Mouse (Mus musculus) embryonic facial prominence, embryonic 15.5 days (tissue): ENCODE measurements around the gene Plxna4. TPM values are rescaled to one million over a fixed set of nuclear protein-coding genes. Genes with fewer than 3 reads are reported as not detected.

Source experiments
- ATAC-seq: fragments of 200-750 bp; cut with Nextera tagmentation; 2 replicates; pipeline ENCODE4 v1.8.0; 2017; ENCODE audit warnings: low read depth, moderate TSS enrichment; ENCODE audit not compliant: insufficient number of reproducible peaks, low FRiP score, low TSS enrichment
- H3K27ac ChIP-seq: fragments of 300-500 bp; sonication (generic); replicated peaks from 2 replicates; pipeline ENCODE4 v1.5.1; 2015; ENCODE audit warnings: mild to moderate bottlenecking, inconsistent platforms
- H3K27me3 ChIP-seq: fragments of 300-500 bp; sonication (generic); 2 replicates; pipeline ENCODE4 v1.6.1; 2015; ENCODE audit warnings: inconsistent platforms
- H3K36me3 ChIP-seq: fragments of 300-500 bp; sonication (generic); 2 replicates; pipeline ENCODE4 v1.6.1; 2015; ENCODE audit warnings: mild to moderate bottlenecking, inconsistent platforms
- H3K4me1 ChIP-seq: fragments of 300-500 bp; sonication (generic); 2 replicates; pipeline ENCODE4 v1.6.1; 2015; ENCODE audit warnings: inconsistent platforms
- H3K4me2 ChIP-seq: fragments of 300-500 bp; sonication (generic); replicated peaks from 2 replicates; pipeline ENCODE4 v1.6.1; 2015; ENCODE audit warnings: mild to moderate bottlenecking, inconsistent platforms
- H3K4me3 ChIP-seq: fragments of 300-500 bp; sonication (generic); replicated peaks from 2 replicates; pipeline ENCODE4 v1.5.1; 2015; ENCODE audit warnings: mild to moderate bottlenecking, inconsistent platforms
- H3K9ac ChIP-seq: fragments of 300-500 bp; sonication (generic); 2 replicates; pipeline ENCODE4 v1.6.1; 2015; ENCODE audit warnings: inconsistent platforms
- H3K9me3 ChIP-seq: fragments of 300-500 bp; sonication (generic); replicated peaks from 2 replicates; pipeline ENCODE4 v1.6.1; 2016; ENCODE audit warnings: inconsistent platforms
- WGBS: fragments of 180-500 bp; shearing (Covaris S2); methylation state at CpG from one replicate; pipeline ENCODE4 v1.1.7; 2015; 5-methylcytosine and 5-hydroxymethylcytosine counted together
- polyA plus RNA-seq: library from polyadenylated mRNA; unstranded; fragments of >200 nt; fragmentation: Nextera tagmentation; extraction: Ambion mirVana; gene quantifications from 2 replicates; pipeline ENCODE4 v1.2.1, GENCODE M21; 2015

The Plxna4 gene
- polyA plus RNA-seq, 1 experiment from 2014 or later = 2.6 TPM

DNA sequence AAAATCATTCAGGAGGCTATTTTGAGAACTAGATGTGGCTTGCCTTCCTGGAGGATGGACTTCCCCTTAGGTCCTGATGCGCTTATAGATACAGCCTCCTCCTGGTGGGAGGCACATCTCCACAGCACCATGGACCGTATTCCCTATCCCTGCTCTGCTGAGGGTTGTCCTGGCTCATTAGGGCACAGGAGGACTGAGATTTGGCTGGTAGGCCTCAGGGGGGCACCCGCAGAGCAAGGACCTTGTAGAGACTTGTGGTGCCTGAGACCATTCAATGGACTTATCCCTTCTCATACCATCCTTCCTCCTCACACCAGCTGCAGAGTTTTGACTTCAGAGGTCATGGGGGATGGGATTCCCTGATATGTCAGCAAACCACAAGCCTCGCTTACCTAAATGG is 47.8 kb downstream of the Plxna4 start:
- Histone ChIP-seq H3K9me3 (no peaks in the 10 kb centered on the region), H3K4me2 (no peak overlapping the region), H3K4me3 (no peak overlapping the region), H3K27ac (no peak overlapping the region), H3K4me1 (no peaks in the 10 kb centered on the region), H3K9ac (no peak overlapping the region), H3K36me3 (no peaks in the 10 kb centered on the region), H3K27me3 (no peaks in the 10 kb centered on the region)
- ATAC-seq = no peak
- 89% methylated on average over 4 of the region's 4 CpGs for WGBS

DNA sequence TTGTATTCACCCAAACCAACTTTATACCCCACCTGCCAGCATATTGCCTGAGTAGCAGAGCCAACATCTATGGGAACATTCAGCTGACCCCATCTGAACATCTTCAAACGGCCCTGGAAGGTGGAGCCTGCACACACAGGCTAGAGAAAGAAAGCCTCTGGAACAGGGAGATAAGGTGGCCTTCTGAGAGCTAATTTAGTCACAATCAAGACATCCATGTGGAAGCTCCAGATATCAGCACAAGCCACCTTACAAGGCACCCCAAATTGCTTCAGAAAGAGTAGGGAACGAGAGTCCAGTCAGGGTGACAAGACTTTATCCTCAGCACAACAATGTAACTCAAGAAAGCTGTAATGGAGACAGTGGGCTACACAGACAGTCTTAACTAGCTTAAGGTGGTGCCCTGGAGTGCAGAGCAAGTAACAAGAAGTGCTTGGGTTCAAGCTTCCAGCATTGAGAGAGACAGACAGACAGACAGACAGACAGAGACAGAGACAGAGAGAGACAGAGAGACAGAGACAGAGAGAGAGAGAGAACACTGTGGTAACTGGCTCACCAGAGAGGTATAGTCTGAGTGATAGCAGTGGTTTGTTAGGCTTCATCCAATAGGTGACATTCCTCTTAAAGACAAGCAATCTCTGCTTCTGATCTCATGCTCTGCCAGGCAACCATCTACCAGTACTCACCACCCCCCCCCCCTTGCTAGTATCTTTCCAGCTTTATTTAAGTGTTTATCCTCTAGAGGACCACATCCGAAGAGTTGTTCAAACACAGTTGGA is 53.8 kb downstream of the Plxna4 start:
- H3K4me2 ChIP-seq = no peak overlapping the region
- H3K4me3 ChIP-seq = no peak overlapping the region
- H3K36me3 ChIP-seq = no peaks in the 10 kb centered on the region
- no peak for ATAC-seq
- H3K9ac ChIP-seq = no peak overlapping the region
- H3K9me3 ChIP-seq = no peaks in the 10 kb centered on the region
- H3K27ac ChIP-seq = no peak overlapping the region
- 78% methylated on average over 3 of the region's 3 CpGs for WGBS
- H3K4me1 ChIP-seq = no peaks in the 10 kb centered on the region
- H3K27me3 ChIP-seq = no peaks in the 10 kb centered on the region

DNA sequence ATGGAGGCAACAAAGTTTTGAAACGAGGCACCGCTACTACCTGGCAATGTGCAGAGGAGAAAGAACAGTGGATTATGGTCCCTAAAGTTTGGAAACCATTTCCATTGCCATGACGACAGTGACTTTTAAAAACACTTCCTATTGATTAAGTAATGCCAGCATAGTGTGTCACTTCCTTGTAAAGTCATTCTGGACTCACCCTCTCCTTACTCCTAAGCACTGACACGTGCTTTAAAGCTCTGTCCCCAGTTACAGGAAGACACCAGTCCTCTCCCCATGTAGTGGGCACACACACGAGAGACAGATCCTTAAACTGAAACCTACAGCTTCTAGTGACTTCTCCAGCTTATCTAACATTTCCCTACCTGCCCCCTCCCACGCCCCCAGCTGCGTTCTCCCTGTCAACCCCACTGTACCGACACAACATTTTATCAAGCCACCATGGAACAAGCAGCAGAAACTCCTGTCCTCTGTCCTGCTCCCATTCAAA is 59.9 kb downstream of the Plxna4 start:
- Histone ChIP-seq H3K9me3 (no peaks in the 10 kb centered on the region), H3K36me3 (no peaks in the 10 kb centered on the region), H3K9ac (no peak overlapping the region), H3K27ac (no peak overlapping the region), H3K4me3 (no peak overlapping the region), H3K4me2 (no peak overlapping the region), H3K4me1 (peaks cover 4% of the 10 kb centered on the region), H3K27me3 (no peaks in the 10 kb centered on the region)
- 64% methylated on average over 8 of the region's 8 CpGs for WGBS
- ATAC-seq = no peak

DNA sequence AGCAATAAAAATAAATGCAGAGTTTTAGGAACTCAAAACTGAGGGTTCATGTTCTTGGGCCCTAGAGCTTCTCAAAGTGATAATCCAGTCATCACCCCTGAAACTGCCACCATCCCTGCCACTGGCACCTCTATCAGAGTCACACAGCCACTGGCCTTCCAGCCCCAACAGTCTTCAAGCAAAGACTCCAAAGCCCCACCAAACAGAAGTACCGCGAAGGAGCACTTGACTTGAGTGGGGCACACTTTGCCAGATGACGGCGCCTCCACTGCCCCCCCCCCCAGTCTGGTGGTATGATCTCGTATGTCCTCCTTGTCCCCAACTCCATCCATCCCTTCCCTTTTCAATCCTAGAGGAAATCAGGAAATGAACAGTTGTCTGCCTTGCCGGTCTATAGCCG is 60.5 kb downstream of the Plxna4 start:
- H3K27ac ChIP-seq = no peak overlapping the region
- 55% methylated on average over 7 of the region's 7 CpGs for WGBS
- no peak for ATAC-seq

GRCm38 (mm10) chr6:32526762-32527161 is 61.2 kb downstream of the Plxna4 start:
- no peak overlapping the region for H3K27ac ChIP-seq
- H3K9me3 ChIP-seq = no peaks in the 10 kb centered on the region
- WGBS = 41% methylated on average over 5 of the region's 5 CpGs
- H3K4me3 ChIP-seq = no peak overlapping the region
- H3K36me3 ChIP-seq = no peaks in the 10 kb centered on the region
- ATAC-seq = no peak
- no peaks in the 10 kb centered on the region for H3K27me3 ChIP-seq
- H3K4me2 ChIP-seq = no peak overlapping the region
- peaks cover 4% of the 10 kb centered on the region for H3K4me1 ChIP-seq
- H3K9ac ChIP-seq = no peak overlapping the region

More for the DNA sequence above, 60.5 kb downstream of the Plxna4 start:
- H3K4me2 ChIP-seq = no peak overlapping the region
- no peaks in the 10 kb centered on the region for H3K36me3 ChIP-seq
- H3K4me1 ChIP-seq = peaks cover 4% of the 10 kb centered on the region
- H3K9ac ChIP-seq = no peak overlapping the region
- no peaks in the 10 kb centered on the region for H3K27me3 ChIP-seq
- no peak overlapping the region for H3K4me3 ChIP-seq
- H3K9me3 ChIP-seq = no peaks in the 10 kb centered on the region

DNA sequence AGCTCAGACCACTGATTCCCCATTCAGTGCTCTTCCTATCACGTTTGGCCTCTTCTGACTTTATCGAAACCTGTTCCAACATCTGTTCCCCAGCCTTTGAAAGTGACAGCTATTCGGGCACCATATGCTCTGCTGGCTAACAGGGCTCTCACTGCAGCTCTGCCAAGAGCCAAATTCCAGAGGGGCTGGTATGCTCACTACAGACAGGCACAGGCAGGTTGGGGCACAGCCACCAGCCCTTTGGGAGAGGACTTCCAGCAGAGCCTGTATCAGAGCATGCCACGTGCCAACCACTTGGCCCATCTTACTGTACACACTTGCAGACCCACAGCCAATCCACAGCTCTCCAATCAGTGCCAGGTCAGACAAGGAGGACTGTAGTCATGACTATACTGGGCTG is 67.9 kb downstream of the Plxna4 start:
- no peaks in the 10 kb centered on the region for H3K27me3 ChIP-seq
- H3K9me3 ChIP-seq = no peaks in the 10 kb centered on the region
- no peak overlapping the region for H3K9ac ChIP-seq
- peak; percentile 19; the same call in 1 of the 2 replicates for ATAC-seq
- WGBS = 57% methylated on average over 4 of the region's 4 CpGs
- no peak overlapping the region for H3K4me2 ChIP-seq
- H3K27ac ChIP-seq = no peak overlapping the region
- H3K4me1 ChIP-seq = no peaks in the 10 kb centered on the region
- H3K36me3 ChIP-seq = no peaks in the 10 kb centered on the region
- H3K4me3 ChIP-seq = no peak overlapping the region

DNA sequence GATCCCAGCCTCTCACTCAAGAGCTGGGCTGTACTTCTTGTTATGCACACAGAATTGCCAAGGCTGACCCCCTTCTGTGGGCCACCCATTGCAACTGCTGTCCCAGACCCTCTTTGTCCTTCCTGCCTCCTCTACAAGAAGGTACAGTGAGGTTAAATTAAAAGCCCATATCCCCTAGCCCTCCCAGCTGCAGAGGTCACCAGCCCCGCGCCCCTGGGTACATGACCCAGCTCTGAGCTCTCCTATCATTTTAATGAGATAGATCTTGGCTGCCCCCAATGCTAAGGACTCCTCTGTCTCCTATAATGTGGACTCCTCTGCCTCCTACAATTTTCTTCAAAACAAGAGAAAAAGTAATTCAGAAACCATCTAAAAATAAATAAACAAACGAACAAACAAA is 69.4 kb downstream of the Plxna4 start:
- Histone ChIP-seq H3K27me3 (no peaks in the 10 kb centered on the region), H3K9me3 (no peaks in the 10 kb centered on the region), H3K4me3 (no peak overlapping the region), H3K27ac (no peak overlapping the region), H3K4me1 (no peaks in the 10 kb centered on the region), H3K4me2 (no peak overlapping the region), H3K36me3 (no peaks in the 10 kb centered on the region), H3K9ac (no peak overlapping the region)
- ATAC-seq = no peak
- 90% methylated on average over 3 of the region's 3 CpGs for WGBS

GRCm38 (mm10) chr6:32514096-32514495 is 73.9 kb downstream of the Plxna4 start:
- H3K36me3 ChIP-seq = no peaks in the 10 kb centered on the region
- H3K27ac ChIP-seq = no peak overlapping the region
- H3K9me3 ChIP-seq = no peaks in the 10 kb centered on the region
- no peak overlapping the region for H3K9ac ChIP-seq
- H3K4me2 ChIP-seq = no peak overlapping the region
- no peak for ATAC-seq
- H3K27me3 ChIP-seq = no peaks in the 10 kb centered on the region
- no peak overlapping the region for H3K4me3 ChIP-seq
- no peaks in the 10 kb centered on the region for H3K4me1 ChIP-seq
- 59% methylated on average over 6 of the region's 6 CpGs for WGBS

- ATAC-seq = no peak
Measured at GRCm38 (mm10) chr6:32512010-32512409, 76.0 kb downstream of the Plxna4 start.

DNA sequence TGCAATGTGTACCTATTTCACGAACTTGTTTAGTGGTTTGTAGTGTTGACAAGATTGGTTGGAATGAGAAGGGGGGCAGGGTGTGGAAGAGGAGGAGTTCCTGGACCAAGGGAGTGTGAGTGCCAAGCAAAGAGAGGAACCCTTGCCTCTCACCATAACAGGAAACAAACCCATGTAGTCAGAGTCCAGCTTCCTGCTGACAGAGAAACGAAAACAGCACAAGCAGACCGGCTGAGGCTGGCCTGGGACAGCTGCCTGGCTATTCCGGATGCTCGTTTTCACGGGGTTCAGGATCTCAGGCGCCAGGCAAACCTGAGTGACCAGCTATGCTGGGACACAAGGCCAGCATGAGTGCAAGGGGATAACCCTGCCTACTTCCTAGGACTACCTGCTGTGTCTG is 77.1 kb downstream of the Plxna4 start:
- Histone ChIP-seq H3K27ac (no peak overlapping the region), H3K4me2 (no peak overlapping the region), H3K9me3 (no peaks in the 10 kb centered on the region), H3K36me3 (no peaks in the 10 kb centered on the region), H3K4me3 (no peak overlapping the region), H3K4me1 (no peaks in the 10 kb centered on the region), H3K9ac (no peak overlapping the region), H3K27me3 (no peaks in the 10 kb centered on the region)
- no peak for ATAC-seq
- 75% methylated on average over 7 of the region's 7 CpGs for WGBS

More at GRCm38 (mm10) chr6:32512010-32512409, 76.0 kb downstream of the Plxna4 start:
- Histone ChIP-seq H3K27me3 (no peaks in the 10 kb centered on the region), H3K4me3 (no peak overlapping the region), H3K4me1 (no peaks in the 10 kb centered on the region), H3K4me2 (no peak overlapping the region), H3K27ac (no peak overlapping the region), H3K9ac (no peak overlapping the region), H3K9me3 (no peaks in the 10 kb centered on the region), H3K36me3 (no peaks in the 10 kb centered on the region)
- 62% methylated on average over 1 of the region's 1 CpGs for WGBS

DNA sequence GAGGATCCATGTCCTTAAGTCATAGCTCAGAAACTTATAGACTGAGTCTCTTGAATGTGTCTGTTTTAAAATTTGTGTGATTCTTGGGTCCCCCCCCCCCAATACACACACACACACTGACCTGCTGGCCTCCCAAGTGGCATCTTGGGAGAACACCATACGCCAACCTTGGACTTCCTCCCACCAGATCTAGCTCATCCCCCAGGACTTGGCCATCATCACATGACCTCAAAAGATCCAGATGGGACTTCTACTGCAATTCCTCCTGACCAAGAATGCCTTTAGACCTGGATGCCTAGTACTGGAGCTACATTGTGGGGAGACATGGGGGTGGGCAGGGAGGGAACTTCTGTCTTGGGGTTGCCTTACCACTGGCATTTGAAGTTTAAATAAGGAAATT is 77.5 kb downstream of the Plxna4 start:
- Histone ChIP-seq H3K4me1 (no peaks in the 10 kb centered on the region), H3K9ac (no peak overlapping the region), H3K9me3 (no peaks in the 10 kb centered on the region), H3K4me3 (no peak overlapping the region), H3K36me3 (no peaks in the 10 kb centered on the region), H3K4me2 (no peak overlapping the region), H3K27ac (no peak overlapping the region), H3K27me3 (no peaks in the 10 kb centered on the region)
- no peak for ATAC-seq
- 79% methylated on average over 1 of the region's 1 CpGs for WGBS

GRCm38 (mm10) chr6:32509046-32509445 is 78.9 kb downstream of the Plxna4 start:
- WGBS = 64% methylated on average over 9 of the region's 9 CpGs
- no peak for ATAC-seq
- no peak overlapping the region for H3K27ac ChIP-seq
- no peak overlapping the region for H3K9ac ChIP-seq
- H3K4me2 ChIP-seq = no peak overlapping the region
- no peak overlapping the region for H3K4me3 ChIP-seq
- H3K27me3 ChIP-seq = no peaks in the 10 kb centered on the region
- no peaks in the 10 kb centered on the region for H3K9me3 ChIP-seq
- H3K36me3 ChIP-seq = no peaks in the 10 kb centered on the region
- 0 out of 2 replicates have a peak, but pooled peaks cover 3% of the 10 kb centered on the region for H3K4me1 ChIP-seq
